Mouse (Mus musculus): ENCODE measurements around the gene Sept5. TPM values are rescaled to one million over a fixed set of nuclear protein-coding genes. Genes with fewer than 3 reads are reported as not detected.

Sept5 gene
- polyA plus RNA-seq, 1 experiment from 2014 or later = 31.7 TPM

GRCm38 (mm10) chr16:18623751-18624540 is 5.8 kb downstream of the Sept5 start:
- H3K4me2 ChIP-seq = no peak overlapping the region
- peaks cover 37% of the 10 kb centered on the region for H3K36me3 ChIP-seq
- no peak overlapping the region for H3K27ac ChIP-seq
- peaks cover 99% of the 10 kb centered on the region for H3K27me3 ChIP-seq
- 37% methylated on average over 15 of the region's 15 CpGs for WGBS
- H3K4me1 ChIP-seq (replicated peaks) = peaks cover 52% of the 10 kb centered on the region
- H3K4me3 ChIP-seq (replicated peaks) = no peak overlapping the region
- ATAC-seq (ENCODE audit: insufficient number of reproducible peaks, insufficient read depth, low FRiP score, low TSS enrichment, low read depth) = no peak
- H3K9me3 ChIP-seq = no peaks in the 10 kb centered on the region
- no peak overlapping the region for H3K9ac ChIP-seq (replicated peaks)

GRCm38 (mm10) chr16:18622916-18623750 is 6.6 kb downstream of the Sept5 start:
- Histone ChIP-seq H3K27me3 (peaks cover 100% of the 10 kb centered on the region), H3K27ac (no peak overlapping the region), H3K9ac (replicated peaks) (no peak overlapping the region), H3K4me3 (replicated peaks) (no peak overlapping the region), H3K4me1 (replicated peaks) (peaks cover 44% of the 10 kb centered on the region), H3K36me3 (peaks cover 37% of the 10 kb centered on the region), H3K4me2 (no peak overlapping the region), H3K9me3 (no peaks in the 10 kb centered on the region)
- 34% methylated on average over 29 of the region's 29 CpGs for WGBS
- ATAC-seq (ENCODE audit: insufficient number of reproducible peaks, insufficient read depth, low FRiP score, low TSS enrichment, low read depth) = no peak

- no peak for ATAC-seq (ENCODE audit: insufficient number of reproducible peaks, insufficient read depth, low FRiP score, low TSS enrichment, low read depth)
- H3K27ac ChIP-seq = no peak within 1 kb of the TSS
- H3K9me3 ChIP-seq = no peaks in the 10 kb centered on the region
- peak within 1 kb of the TSS; percentile 54; the same call in 1 of the 2 replicates for H3K9ac ChIP-seq (replicated peaks)
- peak within 1 kb of the TSS; percentile 58 for H3K4me3 ChIP-seq (replicated peaks)
- WGBS = 9% methylated on average over 17 of the region's 17 CpGs
- peaks cover 38% of the 10 kb centered on the region for H3K4me1 ChIP-seq (replicated peaks)
- peaks cover 94% of the 10 kb centered on the region for H3K27me3 ChIP-seq
- H3K36me3 ChIP-seq = peaks cover 37% of the 10 kb centered on the region
- H3K4me2 ChIP-seq = peak within 1 kb of the TSS; percentile 94
Measured at GRCm38 (mm10) chr16:18622019-18622418, 7.7 kb downstream of the Sept5 start, which contains the start of gene Gp1bb. Gene Gp1bb, minus strand, starts transcription at chr16:18622403.

GRCm38 (mm10) chr16:18621362-18622001 is 8.3 kb downstream of the Sept5 start:
- H3K9ac ChIP-seq (replicated peaks) = peak overlapping the region; percentile 54; the same call in 1 of the 2 replicates
- ATAC-seq (ENCODE audit: insufficient number of reproducible peaks, insufficient read depth, low FRiP score, low TSS enrichment, low read depth) = no peak
- H3K9me3 ChIP-seq = no peaks in the 10 kb centered on the region
- peak overlapping the region; percentile 58 for H3K4me3 ChIP-seq (replicated peaks)
- no peak overlapping the region for H3K27ac ChIP-seq
- H3K4me2 ChIP-seq = peak overlapping the region; percentile 94
- peaks cover 94% of the 10 kb centered on the region for H3K27me3 ChIP-seq
- peaks cover 37% of the 10 kb centered on the region for H3K36me3 ChIP-seq
- WGBS = 3% methylated on average over 38 of the region's 38 CpGs
- peaks cover 40% of the 10 kb centered on the region for H3K4me1 ChIP-seq (replicated peaks)

- peaks cover 34% of the 10 kb centered on the region for H3K4me1 ChIP-seq (replicated peaks)
- peak overlapping the region; percentile 94 for H3K4me2 ChIP-seq
- H3K4me3 ChIP-seq (replicated peaks) = peak overlapping the region; percentile 58
- no peaks in the 10 kb centered on the region for H3K9me3 ChIP-seq
- peaks cover 37% of the 10 kb centered on the region for H3K36me3 ChIP-seq
- H3K9ac ChIP-seq (replicated peaks) = peak overlapping the region; percentile 54
- H3K27me3 ChIP-seq = peaks cover 93% of the 10 kb centered on the region
- WGBS = under 1% methylated on average over 73 of the region's 74 CpGs
- H3K27ac ChIP-seq = no peak overlapping the region
- no peak for ATAC-seq (ENCODE audit: insufficient number of reproducible peaks, insufficient read depth, low FRiP score, low TSS enrichment, low read depth)
Measured at GRCm38 (mm10) chr16:18620601-18621361, 9.0 kb downstream of the Sept5 start.

- Histone ChIP-seq H3K4me1 (replicated peaks) (peaks cover 31% of the 10 kb centered on the region), H3K27me3 (peaks cover 91% of the 10 kb centered on the region), H3K36me3 (peaks cover 33% of the 10 kb centered on the region), H3K27ac (no peak overlapping the region), H3K9ac (replicated peaks) (0 out of 2 replicates have a peak overlapping the region, but pooled peaks have one; percentile 54), H3K9me3 (no peaks in the 10 kb centered on the region), H3K4me2 (peak overlapping the region; percentile 94), H3K4me3 (replicated peaks) (peak overlapping the region; percentile 58)
- ATAC-seq (ENCODE audit: insufficient number of reproducible peaks, insufficient read depth, low FRiP score, low TSS enrichment, low read depth) = no peak
- WGBS = 15% methylated on average over 6 of the region's 6 CpGs
Measured at GRCm38 (mm10) chr16:18620201-18620600, 9.6 kb downstream of the Sept5 start.

- 56% methylated on average over 4 of the region's 4 CpGs for WGBS
- no peak for ATAC-seq (ENCODE audit: insufficient number of reproducible peaks, insufficient read depth, low FRiP score, low TSS enrichment, low read depth)
- no peak overlapping the region for H3K9ac ChIP-seq (replicated peaks)
- peaks cover 31% of the 10 kb centered on the region for H3K4me1 ChIP-seq (replicated peaks)
- no peak overlapping the region for H3K4me2 ChIP-seq
- no peak overlapping the region for H3K27ac ChIP-seq
- no peak overlapping the region for H3K4me3 ChIP-seq (replicated peaks)
- peaks cover 22% of the 10 kb centered on the region for H3K36me3 ChIP-seq
- H3K27me3 ChIP-seq = peaks cover 90% of the 10 kb centered on the region
- no peaks in the 10 kb centered on the region for H3K9me3 ChIP-seq
Measured at GRCm38 (mm10) chr16:18619110-18619509, 10.6 kb downstream of the Sept5 start.

GRCm38 (mm10) chr16:18618297-18618696 is 11.5 kb downstream of the Sept5 start:
- 60% methylated on average over 2 of the region's 2 CpGs for WGBS
- Histone ChIP-seq H3K4me3 (replicated peaks) (no peak overlapping the region), H3K27me3 (peaks cover 89% of the 10 kb centered on the region), H3K9ac (replicated peaks) (no peak overlapping the region), H3K9me3 (no peaks in the 10 kb centered on the region), H3K36me3 (peaks cover 14% of the 10 kb centered on the region), H3K4me2 (no peak overlapping the region), H3K27ac (no peak overlapping the region), H3K4me1 (replicated peaks) (peaks cover 37% of the 10 kb centered on the region)
- no peak for ATAC-seq (ENCODE audit: insufficient number of reproducible peaks, insufficient read depth, low FRiP score, low TSS enrichment, low read depth)

GRCm38 (mm10) chr16:18617370-18618065 is 12.2 kb downstream of the Sept5 start:
- Histone ChIP-seq H3K4me3 (replicated peaks) (peak overlapping the region; percentile 13), H3K4me1 (replicated peaks) (peaks cover 45% of the 10 kb centered on the region), H3K4me2 (peak overlapping the region; percentile 57), H3K27ac (no peak overlapping the region), H3K9ac (replicated peaks) (peak overlapping the region; percentile 31; the same call in 1 of the 2 replicates), H3K36me3 (peaks cover 6% of the 10 kb centered on the region), H3K27me3 (peaks cover 85% of the 10 kb centered on the region), H3K9me3 (no peaks in the 10 kb centered on the region)
- 0 out of 2 replicates have a peak, but pooled peaks have one; percentile 20 for ATAC-seq (ENCODE audit: insufficient number of reproducible peaks, insufficient read depth, low FRiP score, low TSS enrichment, low read depth)
- 3% methylated on average over 27 of the region's 27 CpGs for WGBS

GRCm38 (mm10) chr16:18613301-18613700 is 16.5 kb downstream of the Sept5 start:
- H3K36me3 ChIP-seq = no peaks in the 10 kb centered on the region
- WGBS = 30% methylated on average over 3 of the region's 3 CpGs
- H3K27me3 ChIP-seq = peaks cover 84% of the 10 kb centered on the region
- ATAC-seq (ENCODE audit: insufficient number of reproducible peaks, insufficient read depth, low FRiP score, low TSS enrichment, low read depth) = no peak
- peaks cover 55% of the 10 kb centered on the region for H3K4me1 ChIP-seq (replicated peaks)
- H3K9ac ChIP-seq (replicated peaks) = no peak overlapping the region
- H3K9me3 ChIP-seq = no peaks in the 10 kb centered on the region
- H3K4me2 ChIP-seq = no peak overlapping the region
- no peak overlapping the region for H3K4me3 ChIP-seq (replicated peaks)
- no peak overlapping the region for H3K27ac ChIP-seq

All from limb, embryonic 12.5 days (tissue).